Mouse (Mus musculus) 3T3-L1 (cell line): ENCODE data around the gene C130050O18Rik.
"Not testable (repeated sequence)": the region's sequence is repeated elsewhere in the genome, so short reads cannot be mapped to it uniquely, and the experiment has no call there.

ENCODE experiments used
- DNase-seq: peaks from one replicate; pipeline ENCODE4 v3.0.0-alpha.2; 2015; ENCODE audit warnings: low read depth, low spot score

C130050O18Rik gene

DNA sequence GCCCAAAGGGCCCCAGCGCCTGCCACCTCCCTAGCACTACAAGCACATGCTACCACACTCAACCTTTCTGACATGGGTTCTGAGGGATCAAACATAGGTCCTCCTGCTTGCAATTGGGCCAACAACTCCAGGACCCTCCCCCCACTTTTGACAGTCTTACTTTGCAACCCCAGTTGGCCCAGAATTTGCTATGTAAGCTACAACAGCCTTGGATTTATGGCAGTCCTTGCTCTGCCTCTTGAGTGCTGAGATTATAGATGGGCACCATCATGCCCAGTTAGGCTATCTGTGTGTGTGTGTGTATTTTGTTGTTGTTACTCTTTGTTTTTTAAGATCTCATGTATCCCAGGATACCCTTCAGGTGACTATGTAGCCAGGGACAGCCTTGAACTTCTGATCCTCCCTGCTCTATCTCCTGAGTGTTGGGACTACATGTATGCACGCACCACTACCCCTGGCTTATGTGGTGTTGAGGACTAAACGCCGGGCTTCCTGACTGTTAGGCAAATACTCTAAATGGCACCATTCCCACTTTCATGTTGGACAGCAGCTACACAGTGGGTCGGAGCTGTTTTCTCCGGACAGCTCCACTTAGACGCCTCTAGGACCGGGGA lies 25.2 kb upstream of the C130050O18Rik start:
- DNase-seq, result no peak

- DNase-seq, result peak; percentile 97
Measured at GRCm38 (mm10) chr5:139380385-139381248, 24.5 kb upstream of the C130050O18Rik start.

DNA sequence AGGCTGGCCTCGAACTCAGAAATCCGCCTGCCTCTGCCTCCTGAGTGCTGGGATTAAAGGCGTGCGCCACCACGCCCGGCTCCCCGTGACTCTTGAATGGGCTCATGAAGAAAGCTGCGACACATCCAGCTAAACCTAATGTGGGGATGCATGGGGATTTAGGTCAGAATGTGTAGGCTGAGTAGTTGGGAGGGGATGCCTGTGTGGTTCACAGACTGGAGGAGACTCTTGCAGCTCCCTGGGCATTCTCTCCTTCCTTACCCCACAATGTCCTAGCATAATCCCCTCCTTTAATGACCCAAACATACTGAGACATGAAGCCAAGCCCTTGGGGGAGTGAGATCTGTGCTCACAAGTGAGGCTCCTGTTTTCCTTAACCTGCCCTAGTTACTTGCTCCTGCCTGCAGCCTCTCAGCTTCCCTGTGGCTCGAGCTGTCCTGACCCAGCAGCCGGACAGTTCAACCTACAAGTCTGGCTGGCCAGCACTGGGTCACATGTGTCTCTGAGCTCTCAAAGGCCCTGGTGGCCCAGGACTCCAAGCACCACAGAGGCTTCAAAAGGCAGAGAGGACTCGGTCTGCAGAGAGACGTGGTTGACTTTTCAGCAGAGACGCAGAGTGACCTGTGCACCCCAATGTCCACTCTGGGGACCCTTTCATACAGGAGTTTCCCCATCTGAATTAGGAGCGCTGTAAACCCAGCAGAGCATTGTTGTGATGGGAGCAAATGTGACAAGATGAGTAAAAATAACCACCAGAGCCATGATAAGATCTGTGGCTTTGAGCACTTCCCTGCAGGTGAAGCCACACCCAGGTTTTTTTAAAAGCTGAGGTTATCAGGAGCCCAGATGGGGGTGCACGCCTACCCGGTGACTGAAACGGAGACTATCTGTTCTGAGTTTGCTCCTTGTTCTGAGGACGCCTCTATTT lies 23.2 kb upstream of the C130050O18Rik start:
- no peak for DNase-seq

GRCm38 (mm10) chr5:139382760-139383159 lies 22.3 kb upstream of the C130050O18Rik start:
- DNase-seq, result no peak

- DNase-seq, result no peak
Measured at GRCm38 (mm10) chr5:139383234-139383633, 21.8 kb upstream of the C130050O18Rik start.

GRCm38 (mm10) chr5:139384531-139384930 lies 20.5 kb upstream of the C130050O18Rik start:
- no peak for DNase-seq

GRCm38 (mm10) chr5:139386047-139386446 lies 19.0 kb upstream of the C130050O18Rik start:
- DNase-seq, result no peak

GRCm38 (mm10) chr5:139387329-139388194 lies 17.5 kb upstream of the C130050O18Rik start:
- DNase-seq, result no peak

DNA sequence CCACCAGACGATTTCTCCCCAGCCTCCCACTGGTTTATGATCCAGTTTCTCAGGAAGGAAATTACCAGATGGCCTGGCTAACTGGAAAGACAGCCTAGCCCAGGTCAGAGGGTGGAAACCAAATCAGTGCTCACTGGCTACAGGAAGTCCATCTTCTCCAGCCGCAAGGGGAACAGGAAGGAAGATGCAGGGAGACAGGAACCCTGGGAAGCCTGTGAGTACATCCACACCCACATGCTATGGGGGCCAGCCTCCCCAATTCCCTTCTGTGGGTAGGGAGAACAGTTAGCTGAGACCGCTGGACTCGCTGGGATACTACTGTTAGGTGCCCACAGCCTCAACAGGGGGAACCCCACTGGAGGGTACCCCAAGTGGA lies 16.9 kb upstream of the C130050O18Rik start:
- DNase-seq, result no peak

DNA sequence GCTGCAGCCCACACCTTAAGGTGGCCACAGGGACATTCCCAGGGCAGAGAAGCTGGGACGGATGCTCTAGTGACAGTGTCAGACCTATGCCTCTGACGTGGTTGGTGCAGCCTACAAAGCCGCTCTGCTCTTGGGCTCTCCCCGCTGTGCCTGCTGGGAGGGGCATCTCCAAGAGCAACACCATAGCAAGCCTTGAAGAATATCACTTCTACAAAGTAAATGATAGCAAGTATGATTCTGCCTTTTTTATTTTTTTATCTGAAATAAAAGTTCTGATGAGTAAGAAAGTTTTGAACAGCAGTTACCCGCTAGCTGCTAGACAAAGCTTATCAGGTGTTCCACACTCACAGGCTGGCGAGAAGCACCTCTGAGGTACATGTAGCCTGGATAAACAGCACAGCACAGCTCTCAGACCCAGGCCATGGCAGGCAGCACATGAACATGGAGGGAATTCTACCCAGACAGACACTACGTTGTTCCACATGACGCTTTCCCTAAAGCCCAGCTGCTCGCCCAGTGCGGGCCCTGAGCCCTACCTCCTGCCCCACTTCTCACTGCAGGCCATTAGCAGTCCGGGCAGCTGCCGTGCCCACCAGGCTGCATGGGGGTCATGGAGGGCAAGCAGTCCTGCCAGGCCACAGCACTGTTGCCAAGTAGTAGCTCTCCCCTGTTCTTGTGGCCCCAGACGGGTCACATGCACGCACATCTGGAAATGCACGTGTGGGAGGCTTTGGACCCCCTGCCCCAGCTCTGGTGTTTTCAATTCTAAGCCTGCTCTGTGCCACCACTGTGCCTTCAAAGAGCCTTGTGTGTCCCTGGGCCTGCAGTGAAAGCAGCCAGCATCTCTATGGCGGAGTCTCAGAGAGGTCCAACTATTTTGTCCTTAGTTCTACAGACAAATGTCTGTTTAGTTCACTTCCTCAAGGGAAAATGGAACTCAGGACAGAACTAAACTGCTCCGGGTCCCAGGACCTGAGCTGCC lies 16.1 kb upstream of the C130050O18Rik start:
- DNase-seq, result no peak

- peak; percentile 87 for DNase-seq
Measured at GRCm38 (mm10) chr5:139389676-139390061, 15.4 kb upstream of the C130050O18Rik start.

DNA sequence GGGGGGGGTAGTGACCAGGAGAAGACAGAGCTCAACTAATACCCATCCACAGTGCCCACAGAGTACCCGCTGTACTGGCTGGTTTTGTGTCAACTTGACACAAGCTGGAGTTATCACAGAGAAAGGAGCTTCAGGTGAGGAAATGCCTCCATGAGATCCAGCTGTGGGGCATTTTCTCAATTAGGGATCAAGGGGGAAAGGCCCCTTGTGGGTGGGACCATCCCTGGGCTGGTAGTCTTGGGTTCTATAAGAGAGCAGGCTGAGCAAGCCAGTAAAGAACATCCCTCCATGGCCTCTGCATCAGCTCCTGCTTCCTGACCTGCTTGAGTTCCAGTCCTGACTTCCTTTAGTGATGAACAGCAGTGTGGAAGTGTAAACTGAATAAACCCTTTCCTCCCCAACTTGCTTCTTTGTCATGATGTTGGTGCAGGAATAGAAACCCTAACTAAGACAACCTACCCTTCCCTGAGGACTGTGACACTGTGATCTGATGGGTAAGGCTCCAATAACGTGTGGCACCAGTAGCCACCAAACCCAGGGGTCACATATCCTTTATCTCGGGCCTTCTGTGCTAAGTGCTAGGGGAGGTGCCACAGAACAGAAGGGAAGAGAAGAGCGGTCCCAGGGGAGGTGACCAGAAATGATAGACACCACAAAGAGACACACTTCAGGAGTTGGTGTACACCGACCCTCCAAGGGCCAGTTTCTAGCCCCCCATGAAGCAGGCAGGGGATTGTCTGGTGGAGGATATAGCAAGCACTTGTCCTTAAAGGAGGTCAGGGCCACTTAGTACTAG lies 14.6 kb upstream of the C130050O18Rik start:
- DNase-seq, result not testable (repeated sequence)

DNA sequence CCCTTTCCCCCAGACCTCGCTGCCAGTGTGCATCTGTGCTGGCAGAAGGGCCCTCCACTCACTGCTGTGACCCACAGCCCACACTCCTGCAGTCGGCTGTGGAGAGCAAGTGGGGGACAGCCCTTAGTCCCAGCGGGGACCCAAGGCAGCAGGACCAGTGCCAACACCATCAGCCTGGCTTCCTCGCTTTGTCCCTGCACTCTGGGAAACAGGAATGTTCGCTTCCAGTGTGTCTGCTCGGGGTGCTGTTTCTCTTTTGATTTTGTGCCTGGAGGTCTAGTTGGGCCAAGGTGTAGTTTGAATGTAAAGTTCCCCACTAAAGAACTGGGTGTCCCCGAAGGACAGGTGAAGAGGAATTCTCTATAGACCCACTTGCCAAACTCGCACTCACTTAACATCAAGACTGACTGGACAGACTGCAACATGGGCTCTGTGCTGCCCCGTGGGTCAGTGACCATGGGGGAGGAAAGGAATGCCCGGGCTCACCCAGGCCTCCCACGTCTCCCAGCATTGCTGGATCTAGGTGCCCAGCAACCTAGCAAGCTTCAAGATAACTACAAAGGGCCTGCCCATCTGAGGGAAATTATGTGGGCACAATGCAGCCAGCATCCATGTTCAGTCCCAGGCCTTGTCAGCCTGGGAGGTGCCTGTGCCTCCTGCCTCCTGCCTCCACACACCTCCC lies 13.6 kb upstream of the C130050O18Rik start:
- DNase-seq, result no peak

DNA sequence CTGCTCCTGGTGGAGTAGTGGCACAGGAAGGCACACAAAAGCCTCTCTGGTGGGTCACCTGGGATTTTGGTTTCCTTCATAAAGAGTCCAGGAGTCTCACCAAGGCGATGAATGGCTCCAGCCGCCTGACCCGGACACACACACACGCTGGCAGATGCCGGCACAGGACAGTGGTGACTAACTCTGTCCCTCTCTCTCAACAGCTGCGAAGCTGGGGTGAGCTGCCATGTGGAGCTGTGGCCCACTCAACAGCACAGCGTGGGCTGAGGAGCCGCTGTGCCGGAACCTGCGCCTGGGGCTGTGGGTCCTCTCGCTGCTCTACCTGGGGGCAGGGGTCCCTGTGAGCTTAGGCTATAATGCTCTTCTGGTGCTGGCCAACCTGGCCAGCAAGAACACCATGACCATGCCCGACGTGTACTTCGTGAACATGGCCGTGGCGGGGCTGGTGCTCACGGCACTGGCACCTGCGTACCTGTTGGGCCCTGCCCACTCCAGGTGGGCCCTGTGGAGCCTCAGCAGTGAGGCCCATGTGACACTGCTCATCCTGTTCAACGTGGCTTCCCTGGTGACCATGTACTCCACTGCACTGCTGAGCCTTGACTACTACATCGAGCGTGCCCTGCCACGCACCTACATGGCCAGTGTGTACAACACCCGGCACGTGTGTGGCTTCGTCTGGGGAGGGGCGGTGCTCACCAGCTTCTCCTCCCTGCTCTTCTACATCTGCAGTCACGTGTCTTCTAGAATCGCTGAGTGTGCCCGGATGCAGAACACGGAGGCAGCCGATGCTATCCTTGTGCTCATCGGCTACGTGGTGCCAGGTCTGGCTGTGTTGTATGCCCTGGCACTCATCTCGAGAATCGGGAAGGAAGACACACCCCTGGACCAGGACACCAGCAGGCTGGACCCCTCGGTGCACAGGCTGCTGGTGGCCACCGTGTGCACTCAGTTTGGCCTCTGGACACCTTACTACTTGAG lies 12.6 kb upstream of the C130050O18Rik start:
- no peak for DNase-seq

GRCm38 (mm10) chr5:139393197-139393588 lies 11.9 kb upstream of the C130050O18Rik start:
- DNase-seq, result no peak

- no peak for DNase-seq
Measured at GRCm38 (mm10) chr5:139394399-139394798, 10.7 kb upstream of the C130050O18Rik start.

- DNase-seq, result no peak
Measured at GRCm38 (mm10) chr5:139395528-139395927, 9.6 kb upstream of the C130050O18Rik start.
